Mouse (Mus musculus) stomach, postnatal 0 days (tissue): ENCODE results near the gene Tnfrsf8.

ENCODE experiments used
- CTCF ChIP-seq: IDR thresholded peaks from 2 replicates; pipeline ENCODE4 v1.5.1; 2016; ENCODE audit warnings: antibody characterized with exemption, low read depth, mild to moderate bottlenecking, moderate library complexity
- EP300 ChIP-seq: optimal IDR thresholded peaks from 2 replicates; pipeline ENCODE3; 2016; ENCODE audit warnings: antibody characterized with exemption

DNA sequence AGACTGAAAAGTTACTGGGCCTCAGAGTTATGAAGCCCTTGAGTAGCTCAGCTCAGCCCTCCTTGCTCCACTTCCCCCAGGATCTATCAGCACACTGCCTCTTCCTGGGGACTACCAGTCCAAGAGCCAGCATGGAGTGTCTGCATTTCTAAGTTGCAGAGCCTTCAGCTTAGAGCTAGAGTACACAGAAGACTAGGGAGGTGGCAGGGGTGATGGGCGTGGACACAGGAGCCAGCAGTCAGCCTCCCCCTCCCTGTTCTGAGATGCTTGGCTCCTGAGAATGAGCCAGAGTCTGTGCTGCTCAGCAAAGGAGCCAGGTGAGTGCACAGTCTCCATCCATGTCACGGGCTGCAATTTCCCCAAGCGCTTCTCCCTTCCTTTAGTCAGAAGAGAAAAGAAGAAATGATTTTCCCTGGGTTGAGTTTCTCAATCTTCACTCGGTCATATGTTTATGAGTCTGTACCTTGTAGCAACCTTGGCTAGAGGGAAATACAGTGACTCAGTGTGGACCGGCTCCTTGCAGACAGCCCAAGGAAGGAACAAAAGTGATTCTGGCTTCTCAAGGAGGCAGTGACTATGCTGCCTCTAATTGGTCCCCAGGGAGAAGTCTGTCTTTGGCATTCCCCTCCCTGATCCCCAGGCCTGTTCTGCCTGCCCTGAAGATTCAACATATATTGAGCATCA, 57.1 kb downstream of the Tnfrsf8 start:
- no peak for TF ChIP-seq CTCF
- no peak for TF ChIP-seq EP300
